Mouse (Mus musculus): ENCODE measurements around the gene Csnk1g2. TPM values are rescaled to one million over a fixed set of nuclear protein-coding genes. Genes with fewer than 3 reads are reported as not detected.

Gene Csnk1g2
- total RNA-seq, 2 experiments from 2014 or later = 116 TPM

- no peak for DNase-seq (ENCODE audit: low spot score)
- intact Hi-C loops (cut with DNase I) = no loop called here
Measured at GRCm38 (mm10) chr10:80658194-80658840, 35.7 kb downstream of the Csnk1g2 start.

- no peak for DNase-seq (ENCODE audit: low spot score)
- intact Hi-C loops (cut with DNase I) = loop anchor here (1.0 kb wide), 1 partner anchor 25 kb away; no protein-coding TSS in a partner anchor
Measured at GRCm38 (mm10) chr10:80658841-80659202, 36.2 kb downstream of the Csnk1g2 start.

- no peak for DNase-seq (ENCODE audit: low spot score)
- intact Hi-C loops (cut with DNase I) = loop anchor here (1.0 kb wide), 1 partner anchor 25 kb away; no protein-coding TSS in a partner anchor
Measured at GRCm38 (mm10) chr10:80659213-80659612, 36.6 kb downstream of the Csnk1g2 start.

GRCm38 (mm10) chr10:80661149-80661548, 38.5 kb downstream of the Csnk1g2 start:
- intact Hi-C loops (cut with DNase I) = loop anchor here (2.0 kb wide), 1 partner anchor 14 kb away; no protein-coding TSS in a partner anchor
- DNase-seq (ENCODE audit: low spot score) = no peak

- intact Hi-C loops (cut with DNase I) = no loop called here
- no peak for DNase-seq (ENCODE audit: low spot score)
Measured at GRCm38 (mm10) chr10:80663485-80664196, 41.0 kb downstream of the Csnk1g2 start.

- intact Hi-C loops (cut with DNase I) = no loop called here
- peak; percentile 90 for DNase-seq (ENCODE audit: low spot score)
Measured at GRCm38 (mm10) chr10:80664197-80665015, 41.8 kb downstream of the Csnk1g2 start.

GRCm38 (mm10) chr10:80665016-80665380, 42.4 kb downstream of the Csnk1g2 start:
- intact Hi-C loops (cut with DNase I) = no loop called here
- DNase-seq (ENCODE audit: low spot score) = peak; percentile 76

- intact Hi-C loops (cut with DNase I) = no loop called here
- no peak for DNase-seq (ENCODE audit: low spot score)
Measured at GRCm38 (mm10) chr10:80665459-80665858, 42.8 kb downstream of the Csnk1g2 start.

GRCm38 (mm10) chr10:80665981-80666733, 43.5 kb downstream of the Csnk1g2 start:
- intact Hi-C loops (cut with DNase I) = no loop called here
- DNase-seq (ENCODE audit: low spot score) = no peak

GRCm38 (mm10) chr10:80666837-80667412, 44.3 kb downstream of the Csnk1g2 start:
- intact Hi-C loops (cut with DNase I) = no loop called here
- DNase-seq (ENCODE audit: low spot score) = no peak

GRCm38 (mm10) chr10:80668614-80669013, 46.0 kb downstream of the Csnk1g2 start:
- intact Hi-C loops (cut with DNase I) = no loop called here
- DNase-seq (ENCODE audit: low spot score) = no peak

GRCm38 (mm10) chr10:80669018-80669417, 46.4 kb downstream of the Csnk1g2 start:
- no peak for DNase-seq (ENCODE audit: low spot score)
- intact Hi-C loops (cut with DNase I) = no loop called here

- intact Hi-C loops (cut with DNase I) = no loop called here
- peak; percentile 58 for DNase-seq (ENCODE audit: low spot score)
Measured at GRCm38 (mm10) chr10:80669737-80670485, 47.3 kb downstream of the Csnk1g2 start.

- intact Hi-C loops (cut with DNase I) = no loop called here
Measured at GRCm38 (mm10) chr10:80670531-80670930, 47.9 kb downstream of the Csnk1g2 start.

GRCm38 (mm10) chr10:80671251-80671650, 48.6 kb downstream of the Csnk1g2 start:
- intact Hi-C loops (cut with DNase I) = no loop called here
- no peak for DNase-seq (ENCODE audit: low spot score)

More at GRCm38 (mm10) chr10:80670531-80670930, 47.9 kb downstream of the Csnk1g2 start:
- no peak for DNase-seq (ENCODE audit: low spot score)

GRCm38 (mm10) chr10:80671936-80672690, 49.5 kb downstream of the Csnk1g2 start:
- intact Hi-C loops (cut with DNase I) = no loop called here
- no peak for DNase-seq (ENCODE audit: low spot score)

- intact Hi-C loops (cut with DNase I) = loop anchor here (2.0 kb wide), 1 partner anchor 13 kb away; no protein-coding TSS in a partner anchor
- no peak for DNase-seq (ENCODE audit: low spot score)
Measured at GRCm38 (mm10) chr10:80673690-80674089, 51.1 kb downstream of the Csnk1g2 start.

- intact Hi-C loops (cut with DNase I) = loop anchor here (2.0 kb wide), 1 partner anchor 13 kb away; no protein-coding TSS in a partner anchor
- peak; percentile 72 for DNase-seq (ENCODE audit: low spot score)
Measured at GRCm38 (mm10) chr10:80674161-80674711, 51.6 kb downstream of the Csnk1g2 start.

Measured in heart, postnatal 25 days (tissue).